Mouse (Mus musculus) small intestine, adult 2 months (tissue): ENCODE results near the gene Il15. TPM values are rescaled to one million over a fixed set of nuclear protein-coding genes. Genes with fewer than 3 reads are reported as not detected.

Experiments
- H3K27ac ChIP-seq: fragments of 200-500 bp; 2 replicates; pipeline ENCODE4 v1.5.1; 2012; ENCODE audit warnings: low read depth, low read length, control low read depth, inconsistent platforms; ENCODE audit not compliant: insufficient read depth
- H3K27me3 ChIP-seq: fragments of 200-500 bp; 2 replicates; pipeline ENCODE4 v1.6.1; 2012; ENCODE audit warnings: mild to moderate bottlenecking, moderate library complexity, low read length, inconsistent platforms; ENCODE audit not compliant: control insufficient read depth, insufficient read depth
- H3K36me3 ChIP-seq: fragments of 200-500 bp; 2 replicates; pipeline ENCODE4 v1.6.1; 2012; ENCODE audit warnings: mild to moderate bottlenecking, low read length, control low read depth, inconsistent platforms; ENCODE audit not compliant: control insufficient read depth, insufficient read depth
- H3K4me1 ChIP-seq: fragments of 200-500 bp; 2 replicates; pipeline ENCODE4 v1.6.1; 2012; ENCODE audit warnings: low read length, inconsistent platforms, mixed read lengths; ENCODE audit not compliant: control insufficient read depth, insufficient read depth, insufficient read length
- H3K4me3 ChIP-seq: fragments of 200-500 bp; 2 replicates; pipeline ENCODE4 v1.5.1; 2012; ENCODE audit warnings: low read depth, mild to moderate bottlenecking, control low read depth, inconsistent platforms, low read length, moderate library complexity
- CTCF ChIP-seq: fragments of 200-500 bp; IDR thresholded peaks from 2 replicates; pipeline ENCODE4 v1.5.1; 2012; ENCODE audit warnings: low read depth, mild to moderate bottlenecking, control low read depth, inconsistent platforms, low read length, moderate library complexity, mixed read lengths; ENCODE audit not compliant: insufficient replicate concordance, insufficient read length; ENCODE audit errors: extremely low read depth
- POLR2A ChIP-seq: fragments of 200-500 bp; IDR thresholded peaks from 2 replicates; pipeline ENCODE4 v1.6.1; 2012; ENCODE audit warnings: low read depth, mild to moderate bottlenecking, control low read depth, inconsistent platforms, low read length, moderate library complexity
- WGBS: fragments of 180-500 bp; shearing (Covaris S2); methylation state at CpG from one replicate; pipeline ENCODE4 v1.1.7; 2018; 5-methylcytosine and 5-hydroxymethylcytosine counted together
- polyA plus RNA-seq: library from polyadenylated mRNA; depleted of rRNA; stranded (reverse); fragments of >200 nt; gene quantifications from 2 replicates; pipeline ENCODE4 v1.2.3, GENCODE M21; 2012

Il15 gene
- polyA plus RNA-seq, 1 experiment = 27.2 TPM

DNA sequence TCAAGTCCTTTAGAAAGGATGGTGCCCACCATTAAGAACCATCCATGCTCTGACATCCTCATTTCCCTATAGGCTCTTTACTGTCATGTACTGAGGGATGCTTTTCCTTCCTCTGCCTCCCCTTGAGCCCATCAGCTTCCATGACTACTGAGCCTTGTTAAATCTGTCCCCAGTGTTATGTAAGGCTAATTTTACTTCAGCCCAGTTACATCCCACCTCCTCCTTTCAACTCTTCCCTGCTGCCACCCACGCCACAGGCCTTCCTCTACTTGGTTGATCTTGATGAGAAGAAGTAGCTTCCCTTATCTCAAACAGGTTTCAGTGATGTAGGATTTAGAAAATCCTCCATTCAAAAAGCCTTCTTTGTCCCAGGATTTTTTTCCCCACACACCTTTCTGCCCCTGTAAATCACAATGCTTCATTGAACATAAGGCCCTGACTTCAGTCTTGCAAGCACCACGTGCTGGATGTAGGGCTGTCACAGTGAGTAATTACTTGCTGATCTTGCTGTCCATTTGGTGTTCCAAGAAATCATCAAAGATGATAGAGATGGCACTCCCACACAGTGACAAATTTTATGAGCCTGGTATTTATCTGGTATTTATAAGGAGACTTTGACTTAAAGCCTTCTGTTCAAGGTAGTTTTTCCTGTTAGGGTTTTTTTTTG lies 74.9 kb downstream of the Il15 start:
- Histone ChIP-seq H3K27ac (no peak overlapping the region), H3K4me3 (no peak overlapping the region), H3K4me1 (no peaks in the 10 kb centered on the region), H3K27me3 (no peaks in the 10 kb centered on the region), H3K36me3 (peaks cover 7% of the 10 kb centered on the region)
- TF ChIP-seq CTCF (no peak), POLR2A (no peak)
- WGBS = 60% methylated on average over 2 of the region's 2 CpGs

DNA sequence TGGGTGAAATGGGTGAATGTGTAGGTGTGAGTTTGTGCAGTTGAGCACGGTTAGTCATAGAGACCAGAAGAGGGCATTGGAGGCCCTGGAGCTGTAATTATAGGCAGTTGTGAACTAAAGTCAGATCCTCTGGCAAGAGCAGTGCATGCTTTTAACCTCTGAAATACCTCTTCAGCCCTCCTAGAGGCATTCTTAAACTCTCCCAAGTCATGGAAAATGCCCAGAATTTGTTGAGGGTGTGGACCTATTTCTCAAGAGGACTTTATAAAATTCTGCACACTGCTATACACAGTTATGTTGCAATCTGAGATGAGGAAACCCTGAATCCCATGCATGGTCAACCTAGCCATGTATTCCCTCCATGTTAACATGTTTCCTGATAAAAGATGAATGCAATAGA lies 77.0 kb downstream of the Il15 start:
- H3K4me1 ChIP-seq = no peaks in the 10 kb centered on the region
- no peak overlapping the region for H3K4me3 ChIP-seq
- H3K27ac ChIP-seq = no peak overlapping the region
- TF ChIP-seq CTCF = no peak
- no peak for TF ChIP-seq POLR2A
- H3K36me3 ChIP-seq = 0 out of 2 replicates have a peak, but pooled peaks cover under 1% of the 10 kb centered on the region
- 59% methylated on average over 1 of the region's 1 CpGs for WGBS
- H3K27me3 ChIP-seq = no peaks in the 10 kb centered on the region

DNA sequence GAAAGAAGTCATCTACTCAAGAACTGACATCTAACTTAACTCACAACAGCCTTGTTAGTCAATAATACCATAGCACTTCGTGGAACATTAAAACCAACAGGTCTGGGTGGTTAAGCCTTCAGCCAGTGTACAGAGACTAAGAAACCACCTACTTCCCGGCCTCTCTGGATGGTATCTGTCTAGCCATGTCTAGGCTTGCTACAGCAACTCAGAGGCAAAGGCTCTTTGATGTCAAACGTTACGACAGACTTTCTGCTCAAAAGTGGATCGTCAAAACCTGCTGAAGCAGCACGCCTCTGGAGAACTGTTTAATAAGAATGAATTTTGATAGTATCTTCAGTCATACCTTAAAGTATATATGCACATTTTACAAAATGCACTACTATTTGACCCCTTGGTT lies 77.4 kb downstream of the Il15 start:
- no peak overlapping the region for H3K27ac ChIP-seq
- 83% methylated on average over 6 of the region's 6 CpGs for WGBS
- TF ChIP-seq POLR2A (no peak), CTCF (no peak)

DNA sequence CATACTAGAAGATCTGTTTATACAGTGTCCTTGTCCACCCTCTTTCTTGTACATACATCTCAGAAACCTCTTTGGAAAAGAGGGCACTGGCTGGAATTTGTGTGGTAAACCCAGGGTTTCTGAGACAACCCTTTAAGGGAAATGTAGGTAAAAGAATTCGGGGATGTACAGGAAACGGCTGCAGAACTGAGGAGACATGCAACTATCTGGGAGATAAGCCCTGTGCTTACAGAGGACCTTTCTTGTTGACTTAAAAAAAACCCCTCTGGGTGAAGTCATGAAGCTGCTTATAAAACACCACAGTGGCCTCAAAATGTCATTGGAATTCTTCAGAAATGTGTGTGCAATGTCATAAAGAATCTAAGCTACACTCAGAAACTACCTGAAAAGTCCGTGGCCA lies 85.6 kb downstream of the Il15 start:
- H3K4me3 ChIP-seq = no peak overlapping the region
- no peak for TF ChIP-seq POLR2A
- TF ChIP-seq CTCF = no peak
- no peaks in the 10 kb centered on the region for H3K36me3 ChIP-seq
- H3K27me3 ChIP-seq = no peaks in the 10 kb centered on the region
- WGBS = 45% methylated on average over 3 of the region's 3 CpGs
- H3K4me1 ChIP-seq = no peaks in the 10 kb centered on the region
- no peak overlapping the region for H3K27ac ChIP-seq

More for the DNA sequence above, 77.4 kb downstream of the Il15 start:
- Histone ChIP-seq H3K27me3 (no peaks in the 10 kb centered on the region), H3K4me1 (no peaks in the 10 kb centered on the region), H3K4me3 (no peak overlapping the region), H3K36me3 (no peaks in the 10 kb centered on the region)

DNA sequence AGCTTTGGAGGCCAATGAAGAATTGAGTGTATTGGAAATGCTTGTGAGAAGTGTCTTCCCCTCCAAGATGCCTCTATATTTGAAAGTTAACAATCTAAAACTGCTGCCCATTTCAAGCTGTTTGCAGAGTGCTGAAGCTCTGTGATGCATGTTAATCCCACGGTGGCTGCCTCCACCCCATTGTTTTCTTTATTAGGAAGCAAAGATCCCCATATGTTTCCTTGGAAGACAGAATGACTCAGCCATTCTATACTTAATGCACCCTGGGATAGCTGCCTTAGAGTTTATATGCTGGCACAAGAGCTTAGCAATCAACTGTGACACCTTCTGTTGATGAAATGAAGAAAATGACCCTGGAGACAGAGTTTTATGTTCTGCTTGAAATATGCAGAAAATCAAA lies 96.6 kb downstream of the Il15 start:
- H3K27ac ChIP-seq = no peak overlapping the region
- no peaks in the 10 kb centered on the region for H3K36me3 ChIP-seq
- no peak overlapping the region for H3K4me3 ChIP-seq
- 42% methylated on average over 1 of the region's 1 CpGs for WGBS
- H3K27me3 ChIP-seq = no peaks in the 10 kb centered on the region
- TF ChIP-seq CTCF (no peak), POLR2A (no peak)
- H3K4me1 ChIP-seq = no peaks in the 10 kb centered on the region

DNA sequence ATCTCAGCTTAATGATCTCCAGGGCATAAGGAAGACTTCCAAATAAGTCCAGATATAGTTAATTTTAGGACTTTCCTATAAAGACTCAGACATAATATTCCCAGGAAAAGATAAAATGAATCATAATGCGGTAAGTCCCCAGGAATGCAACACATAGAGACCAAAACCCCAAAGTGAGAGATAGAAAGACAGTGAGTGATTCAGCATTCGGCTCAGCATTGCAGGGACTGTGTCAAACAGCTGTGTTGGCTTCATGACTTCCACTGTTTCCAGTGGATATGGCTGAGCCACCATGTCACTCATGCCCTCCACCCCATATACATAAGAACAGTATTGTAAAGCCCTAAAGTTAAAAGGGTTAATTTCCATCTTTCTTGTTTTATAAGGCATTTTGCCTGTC lies 106.8 kb downstream of the Il15 start:
- Histone ChIP-seq H3K4me1 (no peaks in the 10 kb centered on the region), H3K4me3 (no peak overlapping the region), H3K27me3 (no peaks in the 10 kb centered on the region), H3K36me3 (no peaks in the 10 kb centered on the region), H3K27ac (no peak overlapping the region)
- TF ChIP-seq POLR2A (no peak), CTCF (no peak)
- 79% methylated on average over 2 of the region's 2 CpGs for WGBS

DNA sequence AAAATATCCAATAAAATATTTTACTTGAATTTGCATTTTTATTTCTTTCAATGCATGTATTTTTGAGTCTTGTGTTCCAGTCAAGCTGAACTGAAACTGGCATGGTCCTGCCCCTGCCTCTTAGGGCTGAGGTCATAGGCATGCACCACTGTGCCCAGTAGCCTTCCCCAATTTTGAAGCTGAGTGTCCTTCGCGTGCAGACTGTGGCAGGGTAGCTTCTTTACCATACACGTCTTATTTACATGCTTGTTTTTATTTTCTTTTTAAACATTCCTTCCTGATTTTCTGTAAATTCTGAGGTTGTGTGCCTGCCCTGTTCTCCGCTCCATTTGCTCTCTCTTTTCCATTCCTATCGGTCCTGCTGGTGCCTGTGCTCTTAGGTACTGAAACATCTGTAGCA lies 111.4 kb downstream of the Il15 start:
- no peak for TF ChIP-seq CTCF
- TF ChIP-seq POLR2A = no peak
- Histone ChIP-seq H3K27me3 (no peaks in the 10 kb centered on the region), H3K4me1 (no peaks in the 10 kb centered on the region), H3K36me3 (no peaks in the 10 kb centered on the region), H3K27ac (no peak overlapping the region), H3K4me3 (no peak overlapping the region)
- WGBS = 86% methylated on average over 5 of the region's 5 CpGs

DNA sequence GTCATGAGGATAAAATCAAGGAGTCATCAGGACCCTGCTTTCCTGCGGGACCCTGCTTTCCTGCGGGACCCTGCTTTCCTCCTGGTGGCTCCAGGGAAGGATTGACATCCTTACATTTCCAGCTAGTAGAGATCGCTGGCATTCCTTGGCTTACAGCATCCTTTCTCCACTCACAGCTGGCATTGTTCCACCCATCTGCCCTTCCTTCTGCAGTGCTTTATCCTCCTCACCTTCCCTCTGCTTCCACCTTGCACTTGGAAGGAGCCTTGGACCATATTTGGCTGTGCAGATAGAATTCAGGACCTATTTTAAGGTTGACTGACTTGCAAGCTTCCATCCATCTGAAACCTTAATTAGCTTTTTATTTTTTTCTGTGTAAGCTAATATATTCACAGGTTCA lies 117.2 kb downstream of the Il15 start:
- 87% methylated on average over 3 of the region's 3 CpGs for WGBS
- TF ChIP-seq POLR2A (no peak), CTCF (no peak)

More for the DNA sequence above, 117.2 kb downstream of the Il15 start:
- Histone ChIP-seq H3K27ac (no peak overlapping the region), H3K4me1 (no peaks in the 10 kb centered on the region), H3K4me3 (no peak overlapping the region), H3K36me3 (no peaks in the 10 kb centered on the region), H3K27me3 (no peaks in the 10 kb centered on the region)
